Mouse (Mus musculus) heart, embryonic 14.5 days (tissue): Measurements from ENCODE around the gene Crb1. TPM values are rescaled to one million over a fixed set of nuclear protein-coding genes. Genes with fewer than 3 reads are reported as not detected.

ENCODE experiments used
- ATAC-seq: fragments of 200-750 bp; cut with Nextera tagmentation; 2 replicates; pipeline ENCODE4 v1.8.0; 2017; ENCODE audit warnings: low read depth, moderate TSS enrichment; ENCODE audit not compliant: insufficient number of reproducible peaks, insufficient read depth, low FRiP score
- H3K27ac ChIP-seq, 2 experiments: fragments of 200-500 bp in 1 of 2; fragments of 300-500 bp in 1 of 2; sonication (generic) in 1 of 2; replicated peaks in 1 of 2; 2 replicates each; pipeline ENCODE4 v1.5.1; 2012 to 2014; ENCODE audit warnings: low read depth in 2 of 2, low read length in 2 of 2, control low read depth in 1 of 2, mild to moderate bottlenecking in 1 of 2, mixed read lengths in 1 of 2; ENCODE audit not compliant: control insufficient read depth in 1 of 2, insufficient read depth in 1 of 2
- H3K27me3 ChIP-seq: fragments of 300-500 bp; sonication (generic); 2 replicates; pipeline ENCODE4 v1.6.1; 2014; ENCODE audit warnings: mild to moderate bottlenecking, low read length, control low read depth; ENCODE audit not compliant: control insufficient read depth, insufficient read depth
- H3K36me3 ChIP-seq: fragments of 300-500 bp; sonication (generic); 2 replicates; pipeline ENCODE4 v1.6.1; 2014; ENCODE audit warnings: mild to moderate bottlenecking, control low read depth, low read length, mixed read lengths; ENCODE audit not compliant: control insufficient read depth, insufficient read depth
- H3K4me1 ChIP-seq, 2 experiments: fragments of 200-500 bp in 1 of 2; fragments of 300-500 bp in 1 of 2; sonication (generic) in 1 of 2; 2 replicates each; pipeline ENCODE4 v1.6.1; 2012 to 2014; ENCODE audit warnings: low read length in 2 of 2, control low read depth in 1 of 2, mixed read lengths in 1 of 2; ENCODE audit not compliant: control insufficient read depth in 2 of 2, insufficient read depth in 2 of 2
- H3K4me2 ChIP-seq: fragments of 300-500 bp; sonication (generic); 2 replicates; pipeline ENCODE4 v1.6.1; 2014; ENCODE audit warnings: mild to moderate bottlenecking, low read length
- H3K4me3 ChIP-seq, 2 experiments: fragments of 200-500 bp in 1 of 2; fragments of 300-500 bp in 1 of 2; sonication (generic) in 1 of 2; 2 replicates each; pipeline ENCODE4 v1.5.1; 2012 to 2014; ENCODE audit warnings: low read length in 2 of 2, mild to moderate bottlenecking in 2 of 2, control low read depth in 1 of 2, low read depth in 1 of 2, moderate library complexity in 1 of 2; ENCODE audit not compliant: control insufficient read depth in 1 of 2, insufficient read depth in 1 of 2
- H3K9ac ChIP-seq: fragments of 300-500 bp; sonication (generic); 2 replicates; pipeline ENCODE4 v1.6.1; 2014; ENCODE audit warnings: mild to moderate bottlenecking, low read length
- H3K9me3 ChIP-seq: fragments of 300-500 bp; sonication (generic); 2 replicates; pipeline ENCODE4 v1.6.1; 2016; ENCODE audit warnings: low read length, control low read depth; ENCODE audit not compliant: control insufficient read depth
- WGBS: fragments of 180-500 bp; shearing (Covaris S2); extraction: QIAGEN DNeasy Blood & Tissue Kit; methylation state at CpG from one replicate; pipeline ENCODE4 v1.1.7; 2014; 5-methylcytosine and 5-hydroxymethylcytosine counted together
- polyA plus RNA-seq: library from polyadenylated mRNA; unstranded; fragments of >200 nt; fragmentation: Nextera tagmentation; extraction: Ambion mirVana; gene quantifications from 2 replicates; pipeline ENCODE4 v1.2.1, GENCODE M21; 2014

Gene Crb1
- polyA plus RNA-seq, 1 experiment from 2014 or later: 0.32 TPM

DNA sequence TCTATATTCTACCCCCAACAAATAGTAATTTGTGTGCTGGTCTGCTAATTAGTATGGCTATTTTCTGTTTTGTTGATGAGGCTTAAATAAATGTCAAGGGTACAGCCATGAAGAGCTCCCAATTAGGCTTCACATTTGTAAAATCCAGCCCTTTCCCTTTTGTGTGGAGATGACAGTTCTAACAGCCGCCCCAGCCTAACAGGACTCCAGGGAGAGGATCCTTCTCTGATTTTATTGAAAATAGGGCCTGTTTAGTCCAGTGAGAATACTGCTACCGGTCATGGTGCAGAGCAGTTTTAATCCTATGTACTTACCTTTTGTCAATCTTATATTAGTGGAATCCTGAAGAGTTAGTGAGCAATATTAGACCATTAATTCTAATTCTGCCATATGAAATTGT lies 223.9 kb downstream of the Crb1 start:
- Histone ChIP-seq H3K4me1 (no peaks in the 10 kb centered on the region), H3K27me3 (no peaks in the 10 kb centered on the region), H3K4me2 (no peak overlapping the region), H3K4me3 (no peak overlapping the region), H3K9me3 (no peaks in the 10 kb centered on the region), H3K36me3 (no peaks in the 10 kb centered on the region), H3K27ac (no peak overlapping the region), H3K9ac (no peak overlapping the region)
- ATAC-seq: no peak
- WGBS: 89% methylated on average over 2 of the region's 2 CpGs

Other genes with a start within 250 kb of the Crb1 start
- gene Zbtb41, start 45.2 kb upstream of the Crb1 start, polyA plus RNA-seq: 10.9 and 11.3 TPM in 2 replicates
- gene Aspm, start 77.7 kb upstream of the Crb1 start, polyA plus RNA-seq: 14.9 and 15.7 TPM in 2 replicates
- gene F13b, start 124.6 kb upstream of the Crb1 start, polyA plus RNA-seq: not detected in 2 replicates
- not detected in 2 replicates for gene Cfhr1, start 183.2 kb upstream of the Crb1 start, polyA plus RNA-seq